15 mouse cellular contexts compared by ENCODE assay signal in the genomic region with DNA sequence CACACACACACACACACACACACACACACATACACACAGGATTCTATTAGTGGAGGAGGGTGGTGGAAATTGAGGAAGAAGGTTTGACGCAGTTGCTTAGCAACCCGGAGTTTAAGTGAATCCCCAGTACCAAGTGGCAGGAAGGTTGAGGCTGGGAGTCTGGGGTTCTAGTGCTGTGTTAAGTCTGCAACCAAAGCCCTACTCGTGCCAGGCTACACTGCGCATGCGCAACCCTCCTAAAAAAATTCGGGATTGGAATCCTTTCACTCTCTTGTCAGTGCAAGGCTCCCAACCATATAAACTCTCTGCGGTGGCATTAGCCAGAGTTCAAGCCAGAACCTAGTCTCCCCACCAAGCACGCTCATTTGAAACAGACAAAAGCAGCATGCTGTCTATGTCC. TPM values are rescaled to one million over a fixed set of nuclear protein-coding genes. Genes with fewer than 3 reads are reported as not detected.
A peak's percentile ranks its signal among the peaks of the same experiment; 100 is the strongest.
DNase-seq lines count a peak whose midpoint lies in the region; ATAC-seq and TF ChIP-seq lines count a peak whose summit lies in the region.
"Had no signal": no experiment of that assay in that cellular context is flagged by ENCODE, and none has a peak within 500 bp of the region (broad histone marks: within the 10 kb centered on the region; RNA-seq: fewer than 3 reads in every experiment).

No protein-coding gene starts in this region.

- no peak overlapping the region for H3K27ac ChIP-seq in limb, embryonic 12.5 days
- no peak overlapping the region for H3K27ac ChIP-seq in limb, embryonic 10.5 days
- no peak overlapping the region for H3K27ac ChIP-seq in hindbrain, embryonic 15.5 days (replicated peaks)
- H3K27ac ChIP-seq in neural tube, embryonic 14.5 days (ENCODE audit: low read depth, low read length), result no peak overlapping the region
- no peak overlapping the region for H3K27ac ChIP-seq in intestine, embryonic 15.5 days
- no peak overlapping the region for H3K27ac ChIP-seq in lung, postnatal 0 days (ENCODE audit: low read length)
- H3K27ac ChIP-seq: embryonic facial prominence, embryonic 12.5 days had no signal

- 0 out of 2 replicates have a peak, but pooled peaks have one; percentile 17 for ATAC-seq in limb, embryonic 12.5 days (ENCODE audit: insufficient number of reproducible peaks, insufficient read depth, low FRiP score, low TSS enrichment, low read depth)
- ATAC-seq in hindbrain, embryonic 15.5 days (ENCODE audit: low FRiP score, low read depth), result no peak; the same call in 1 of the 2 replicates
- peak; percentile 16; the same call in 1 of the 2 replicates for ATAC-seq in neural tube, embryonic 14.5 days (ENCODE audit: low read depth)
- ATAC-seq in intestine, embryonic 15.5 days, result no peak
- ATAC-seq in lung, postnatal 0 days, result no peak
- ATAC-seq: activated CD4-positive, CD25-positive, alpha-beta regulatory T cell, adult 4 months; CD4-positive, CD25-positive, alpha-beta regulatory T cell, adult 4 months had no signal

- H3K9ac ChIP-seq in limb, embryonic 12.5 days (replicated peaks), result no peak overlapping the region
- no peak overlapping the region for H3K9ac ChIP-seq in hindbrain, embryonic 15.5 days
- no peak overlapping the region for H3K9ac ChIP-seq in neural tube, embryonic 14.5 days (replicated peaks; ENCODE audit: low read depth, low read length)
- no peak overlapping the region for H3K9ac ChIP-seq in intestine, embryonic 15.5 days
- H3K9ac ChIP-seq in lung, postnatal 0 days (replicated peaks; ENCODE audit: low read depth), result no peak overlapping the region
- H3K9ac ChIP-seq: embryonic facial prominence, embryonic 12.5 days; lung, embryonic 14.5 days had no signal

- 10% methylated on average over 8 of the region's 8 CpGs for WGBS in limb, embryonic 12.5 days
- 3% methylated on average over 8 of the region's 8 CpGs for WGBS in limb, embryonic 10.5 days
- WGBS in hindbrain, embryonic 15.5 days, result 4% methylated on average over 8 of the region's 8 CpGs
- 3% methylated on average over 8 of the region's 8 CpGs for WGBS in neural tube, embryonic 14.5 days
- WGBS in intestine, embryonic 15.5 days, result 1% methylated on average over 8 of the region's 8 CpGs
- under 1% methylated on average over 8 of the region's 8 CpGs for WGBS in lung, postnatal 0 days

- H3K4me3 ChIP-seq in limb, embryonic 12.5 days (replicated peaks), result no peak overlapping the region
- H3K4me3 ChIP-seq in limb, embryonic 10.5 days, result no peak overlapping the region
- no peak overlapping the region for H3K4me3 ChIP-seq in hindbrain, embryonic 15.5 days
- H3K4me3 ChIP-seq in neural tube, embryonic 14.5 days (ENCODE audit: low read depth, low read length), result no peak overlapping the region
- H3K4me3 ChIP-seq in intestine, embryonic 15.5 days (replicated peaks), result no peak overlapping the region
- no peak overlapping the region for H3K4me3 ChIP-seq in lung, postnatal 0 days (ENCODE audit: low read depth, low read length)
- H3K4me3 ChIP-seq: embryonic facial prominence, embryonic 12.5 days had no signal

- no peak for DNase-seq in limb, embryonic 10.5 days (ENCODE audit: low spot score)
- peak; percentile 49 for DNase-seq in embryo, embryonic 9.5 days (ENCODE audit: extremely low spot score)
- DNase-seq in lung, postnatal 0 days (ENCODE audit: low spot score), result no peak
- DNase-seq: cerebellum, adult 9-10 months; gastrocnemius, postnatal 14 days; kidney, adult 8-10 months; lung, embryonic 14.5 days; right cerebral cortex, adult 18-20 months had no signal

- no peak for TF ChIP-seq CTCF in lung, postnatal 0 days (IDR thresholded peaks at IDR 0.05)

- no peak for TF ChIP-seq EP300 in lung, postnatal 0 days (IDR thresholded peaks at IDR 0.05)

- no peaks in the 10 kb centered on the region for H3K9me3 ChIP-seq in limb, embryonic 12.5 days
- H3K9me3 ChIP-seq in limb, embryonic 10.5 days (replicated peaks), result no peaks in the 10 kb centered on the region
- no peaks in the 10 kb centered on the region for H3K9me3 ChIP-seq in hindbrain, embryonic 15.5 days
- H3K9me3 ChIP-seq in neural tube, embryonic 14.5 days (ENCODE audit: control insufficient read depth, low read length), result no peaks in the 10 kb centered on the region
- no peaks in the 10 kb centered on the region for H3K9me3 ChIP-seq in intestine, embryonic 15.5 days
- H3K9me3 ChIP-seq in lung, postnatal 0 days (ENCODE audit: low read length), result no peaks in the 10 kb centered on the region
- H3K9me3 ChIP-seq: embryonic facial prominence, embryonic 12.5 days had no signal

- H3K4me1 ChIP-seq in limb, embryonic 12.5 days (replicated peaks), result peaks cover 8% of the 10 kb centered on the region; the same call in 1 of the 2 replicates
- H3K4me1 ChIP-seq in limb, embryonic 10.5 days, result peaks cover 23% of the 10 kb centered on the region
- H3K4me1 ChIP-seq in hindbrain, embryonic 15.5 days (replicated peaks), result no peaks in the 10 kb centered on the region
- no peaks in the 10 kb centered on the region for H3K4me1 ChIP-seq in neural tube, embryonic 14.5 days (ENCODE audit: control insufficient read depth, insufficient read depth, low read length)
- H3K4me1 ChIP-seq in intestine, embryonic 15.5 days (replicated peaks), result no peaks in the 10 kb centered on the region
- no peaks in the 10 kb centered on the region for H3K4me1 ChIP-seq in lung, postnatal 0 days (ENCODE audit: insufficient read depth, low read depth, low read length)
- H3K4me1 ChIP-seq: embryonic facial prominence, embryonic 12.5 days had no signal

- H3K4me2 ChIP-seq in limb, embryonic 12.5 days, result no peak overlapping the region
- H3K4me2 ChIP-seq in hindbrain, embryonic 15.5 days, result 0 out of 2 replicates have a peak overlapping the region, but pooled peaks have one; percentile 1
- no peak overlapping the region for H3K4me2 ChIP-seq in neural tube, embryonic 14.5 days (ENCODE audit: low read depth, low read length)
- H3K4me2 ChIP-seq in intestine, embryonic 15.5 days (replicated peaks), result no peak overlapping the region
- no peak overlapping the region for H3K4me2 ChIP-seq in lung, postnatal 0 days (replicated peaks; ENCODE audit: low read depth, low read length)
- H3K4me2 ChIP-seq: embryonic facial prominence, embryonic 12.5 days; lung, embryonic 14.5 days had no signal

- H3K36me3 ChIP-seq in limb, embryonic 12.5 days, result no peaks in the 10 kb centered on the region
- no peaks in the 10 kb centered on the region for H3K36me3 ChIP-seq in limb, embryonic 10.5 days
- no peaks in the 10 kb centered on the region for H3K36me3 ChIP-seq in hindbrain, embryonic 15.5 days
- no peaks in the 10 kb centered on the region for H3K36me3 ChIP-seq in neural tube, embryonic 14.5 days (ENCODE audit: control insufficient read depth, insufficient read depth, low read length)
- no peaks in the 10 kb centered on the region for H3K36me3 ChIP-seq in intestine, embryonic 15.5 days
- no peaks in the 10 kb centered on the region for H3K36me3 ChIP-seq in lung, postnatal 0 days (ENCODE audit: insufficient read depth, low read length)
- H3K36me3 ChIP-seq: embryonic facial prominence, embryonic 12.5 days had no signal

- H3K27me3 ChIP-seq in limb, embryonic 12.5 days, result peaks cover 86% of the 10 kb centered on the region
- H3K27me3 ChIP-seq in limb, embryonic 10.5 days (ENCODE audit: low read depth, poor library complexity, severe bottlenecking), result peaks cover 97% of the 10 kb centered on the region
- H3K27me3 ChIP-seq in hindbrain, embryonic 15.5 days, result peaks cover 89% of the 10 kb centered on the region
- peaks cover 62% of the 10 kb centered on the region for H3K27me3 ChIP-seq in neural tube, embryonic 14.5 days (ENCODE audit: control insufficient read depth, insufficient read depth, low read length)
- peaks cover 80% of the 10 kb centered on the region for H3K27me3 ChIP-seq in intestine, embryonic 15.5 days (replicated peaks)
- peaks cover 29% of the 10 kb centered on the region for H3K27me3 ChIP-seq in lung, postnatal 0 days (replicated peaks; ENCODE audit: insufficient read depth, low read length)

RNA-seq across cellular contexts. Expression of a gene that starts 18.0 kb away (rescaled TPM):
- polyA plus RNA-seq in limb, embryonic 12.5 days (2016; fragmentation: Nextera tagmentation; extraction: Ambion mirVana), result 49.9 and 52.6 TPM in 2 replicates
- polyA plus RNA-seq in limb, embryonic 10.5 days (2016; fragmentation: Nextera tagmentation; extraction: Ambion mirVana), result 6.7 and 19.7 TPM in 2 replicates
- 65.6 and 78.3 TPM in 2 replicates for polyA plus RNA-seq in hindbrain, embryonic 15.5 days (2015; fragmentation: Nextera tagmentation; extraction: Ambion mirVana)
- polyA plus RNA-seq in neural tube, embryonic 14.5 days (2014; fragmentation: Nextera tagmentation; extraction: Ambion mirVana), result 49.2 and 51.8 TPM in 2 replicates
- polyA plus RNA-seq in intestine, embryonic 15.5 days (2015; fragmentation: Nextera tagmentation; extraction: Ambion mirVana), result 1.1 TPM in 2 replicates
- 0.14 TPM in 1 of 2 replicates, not detected in the other for polyA plus RNA-seq in lung, postnatal 0 days (2015; fragmentation: Nextera tagmentation; extraction: Ambion mirVana)
- polyA plus RNA-seq: activated CD4-positive, CD25-positive, alpha-beta regulatory T cell, adult 4 months had no signal

Comparison
In these comparisons a context has a peak if more than half of its experiments do, and no peak if none do; other contexts are left out.
1. ATAC-seq: peak in limb, embryonic 12.5 days (single experiment) and neural tube, embryonic 14.5 days (single experiment); none in hindbrain, embryonic 15.5 days (single experiment), intestine, embryonic 15.5 days (single experiment) and lung, postnatal 0 days (single experiment).